Mouse (Mus musculus) myocyte (in vitro differentiated cells): ENCODE data around the gene Ergic1.

Experiments
- E2F4 ChIP-seq: IDR thresholded peaks from one replicate; pipeline ENCODE4 v1.6.1; 2011; ENCODE audit warnings: mild to moderate bottlenecking, control low read depth, moderate library complexity; ENCODE audit not compliant: insufficient read depth
- POLR2A ChIP-seq: IDR thresholded peaks from one replicate; pipeline ENCODE4 v1.6.1; 2011; ENCODE audit warnings: low read depth, mild to moderate bottlenecking, control low read depth, moderate library complexity; ENCODE audit not compliant: insufficient read length
- POLR2AphosphoS2 ChIP-seq: IDR thresholded peaks from one replicate; pipeline ENCODE4 v1.6.1; 2011; ENCODE audit warnings: low read depth, control low read depth; ENCODE audit not compliant: insufficient read length
- REST ChIP-seq: IDR thresholded peaks from one replicate; pipeline ENCODE4 v1.6.1; 2011; ENCODE audit warnings: mild to moderate bottlenecking, control low read depth, moderate library complexity; ENCODE audit not compliant: insufficient read depth, insufficient read length
- SRF ChIP-seq: IDR thresholded peaks from one replicate; pipeline ENCODE4 v1.6.1; 2011; ENCODE audit warnings: low read depth; ENCODE audit not compliant: control insufficient read depth, insufficient read length
- TCF12 ChIP-seq: IDR thresholded peaks from one replicate; pipeline ENCODE4 v1.6.1; 2011; ENCODE audit warnings: mild to moderate bottlenecking, control low read depth; ENCODE audit not compliant: poor library complexity, insufficient read depth, severe bottlenecking
- USF1 ChIP-seq: IDR thresholded peaks from one replicate; pipeline ENCODE4 v1.6.1; 2011; ENCODE audit warnings: low read depth, mild to moderate bottlenecking, control low read depth, moderate library complexity

DNA sequence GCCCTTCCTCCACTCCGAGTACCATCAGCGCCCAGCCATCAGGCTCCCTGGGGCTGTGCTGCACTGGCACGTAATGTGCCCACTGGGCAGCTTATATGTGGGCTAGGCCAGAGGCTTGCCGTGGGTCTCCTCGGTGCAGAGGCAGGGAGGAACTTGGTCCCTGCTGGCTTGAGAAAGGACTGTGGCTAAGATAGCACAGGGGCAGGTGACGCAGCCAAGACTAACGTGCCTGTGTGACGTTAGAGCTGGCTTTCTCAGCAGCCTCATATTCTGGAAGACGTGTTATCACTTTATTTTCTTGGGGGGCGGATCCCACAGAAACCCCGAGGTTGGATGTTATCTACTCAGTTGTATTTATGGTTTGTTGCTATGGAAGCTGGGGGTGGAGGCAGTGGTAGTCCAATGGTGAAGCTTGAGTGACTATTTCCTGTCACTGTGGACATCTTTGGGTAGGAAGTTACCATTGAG is 9.4 kb downstream of the Ergic1 start:
- TF ChIP-seq USF1 (no peak), SRF (no peak), POLR2A (no peak), E2F4 (no peak), TCF12 (no peak), POLR2AphosphoS2 (no peak), REST (no peak)
